Comparison of ENCODE assay signal across 10 mouse cellular contexts in the genomic region with DNA sequence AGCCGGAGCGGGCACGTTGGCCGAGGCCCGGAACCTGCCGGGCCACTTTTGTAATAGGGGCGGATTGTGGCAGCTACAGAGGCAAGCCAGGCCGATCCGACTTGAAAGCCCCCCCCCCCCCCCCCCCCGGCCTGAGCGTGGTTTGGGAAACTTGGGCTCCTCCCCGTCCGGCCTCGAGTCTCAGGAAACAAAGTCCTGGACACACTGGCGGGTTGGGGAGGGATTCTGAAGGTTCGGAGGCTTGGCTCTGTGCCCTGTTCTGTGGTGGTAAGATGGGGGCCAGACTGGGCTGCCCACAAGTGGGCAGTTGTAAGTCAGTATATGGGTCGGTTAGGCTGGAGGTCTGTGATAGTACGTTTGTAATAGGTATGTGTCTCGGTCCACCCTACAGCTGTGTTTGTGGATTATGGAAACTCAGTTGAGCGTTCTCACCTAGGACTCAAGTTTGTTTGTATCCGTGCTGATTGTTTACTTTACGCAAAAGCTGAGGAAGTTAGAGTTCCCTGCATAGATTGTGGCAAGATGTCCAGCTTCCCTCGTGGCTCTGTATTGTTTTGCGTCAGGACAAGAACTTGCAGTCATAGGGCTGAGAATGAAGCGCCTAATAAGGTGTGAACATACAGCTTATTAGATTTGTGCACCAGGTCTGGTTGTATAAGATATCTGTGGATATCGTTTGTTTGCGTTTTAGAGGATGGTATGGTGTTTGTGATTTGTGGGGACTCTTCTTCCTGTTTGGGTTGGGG. TPM values are rescaled to one million over a fixed set of nuclear protein-coding genes. Genes with fewer than 3 reads are reported as not detected.
DNase-seq lines count a peak whose midpoint lies in the region; ATAC-seq and TF ChIP-seq lines count a peak whose summit lies in the region.
"Had no signal": no experiment of that assay in that cellular context is flagged by ENCODE, and none has a peak within 500 bp of the region (broad histone marks: within the 10 kb centered on the region; RNA-seq: fewer than 3 reads in every experiment).

No protein-coding gene starts in this region.

- H3K4me1 ChIP-seq in neural tube, embryonic 15.5 days: peaks cover 20% of the 10 kb centered on the region
- peaks cover 10% of the 10 kb centered on the region; the same call in 1 of the 2 replicates for H3K4me1 ChIP-seq in midbrain, postnatal 0 days (ENCODE audit: insufficient read depth, low read length)

- DNase-seq in cerebellum, postnatal 14 days: peak; percentile 9 to 23
- DNase-seq in cerebellum, adult 11-12 months: no peak
- peak; percentile 49 for DNase-seq in neural tube, embryonic 10.5 days (ENCODE audit: extremely low spot score, low spot score)
- DNase-seq in kidney, postnatal 10 days: peak; percentile 77
- DNase-seq in midbrain, postnatal 0 days (ENCODE audit: low spot score): no peak
- DNase-seq in spleen, postnatal 4 days (ENCODE audit: low spot score in 2 of 2): no peak
- DNase-seq in cerebellum, adult 9-10 months: no peak
- DNase-seq: lung, adult 2 months had no signal

- no peak overlapping the region for H3K27ac ChIP-seq in neural tube, embryonic 15.5 days (replicated peaks)
- H3K27ac ChIP-seq in midbrain, postnatal 0 days (ENCODE audit: low read depth, low read length): no peak overlapping the region

- ATAC-seq in neural tube, embryonic 15.5 days (ENCODE audit: low FRiP score): no peak; the same call in 1 of the 2 replicates
- ATAC-seq in midbrain, postnatal 0 days (ENCODE audit: low FRiP score): no peak

- WGBS in neural tube, embryonic 15.5 days: 5% methylated on average over 26 of the region's 27 CpGs
- 8% methylated on average over 24 of the region's 27 CpGs for whole genome bisulfite sequencing in midbrain, postnatal 0 days

- H3K36me3 ChIP-seq in neural tube, embryonic 15.5 days: no peaks in the 10 kb centered on the region
- H3K36me3 ChIP-seq in midbrain, postnatal 0 days (ENCODE audit: insufficient read depth, low read length): no peaks in the 10 kb centered on the region

- peaks cover 98% of the 10 kb centered on the region for H3K27me3 ChIP-seq in neural tube, embryonic 15.5 days (replicated peaks)
- peaks cover 77% of the 10 kb centered on the region for H3K27me3 ChIP-seq in midbrain, postnatal 0 days (ENCODE audit: insufficient read depth, low read length)

- no peak overlapping the region for H3K4me2 ChIP-seq in neural tube, embryonic 15.5 days
- peak overlapping the region; percentile 21; the same call in 1 of the 2 replicates for H3K4me2 ChIP-seq in midbrain, postnatal 0 days (ENCODE audit: low read depth, low read length, poor library complexity, severe bottlenecking)

- no peak overlapping the region for H3K4me3 ChIP-seq in neural tube, embryonic 15.5 days (replicated peaks)
- no peak overlapping the region for H3K4me3 ChIP-seq in midbrain, postnatal 0 days (ENCODE audit: low read depth, low read length)

- no peak overlapping the region for H3K9ac ChIP-seq in neural tube, embryonic 15.5 days (replicated peaks)
- no peak overlapping the region for H3K9ac ChIP-seq in midbrain, postnatal 0 days (replicated peaks; ENCODE audit: low read length, poor library complexity, severe bottlenecking)

- no peaks in the 10 kb centered on the region for H3K9me3 ChIP-seq in neural tube, embryonic 15.5 days (replicated peaks)
- H3K9me3 ChIP-seq in midbrain, postnatal 0 days (ENCODE audit: low read length): no peaks in the 10 kb centered on the region

- TF ChIP-seq CTCF in midbrain, postnatal 0 days (IDR thresholded peaks at IDR 0.05): no peak

RNA-seq across cellular contexts. Expression of gene Emx2, which starts 10.1 kb away (rescaled TPM):
- 0.06 TPM in 1 of 2 replicates, not detected in the other for polyA plus RNA-seq in neural tube, embryonic 15.5 days (2015; fragmentation: Nextera tagmentation; extraction: Ambion mirVana)
- 6.1 and 6.6 TPM in 2 replicates for total RNA-seq in midbrain, postnatal 0 days (2014; rRNA removed)
- 10.3 and 10.5 TPM in 2 replicates for polyA plus RNA-seq in midbrain, postnatal 0 days (2015; fragmentation: Nextera tagmentation; extraction: Ambion mirVana)
- total RNA-seq: neutrophil, adult 5-6 weeks had no signal
- polyA plus RNA-seq: lung, adult 2 months had no signal

Comparison
In these comparisons a context has a peak if more than half of its experiments do, and no peak if none do; other contexts are left out.
1. DNase-seq: peak in cerebellum, postnatal 14 days (2 of 2), neural tube, embryonic 10.5 days (single experiment) and kidney, postnatal 10 days (single experiment); none in cerebellum, adult 11-12 months (single experiment), midbrain, postnatal 0 days (single experiment), spleen, postnatal 4 days (0 of 2) and cerebellum, adult 9-10 months (single experiment).
2. RNA of gene Emx2, which starts 10.1 kb away (polyA plus RNA-seq): 10.3 to 10.5 TPM in midbrain, postnatal 0 days; 0.06 TPM in neural tube, embryonic 15.5 days; every median in the first group is over 10 times any median in the second.